Mouse (Mus musculus) C2C12 (cell line): ENCODE measurements around the gene Pcnp.

ENCODE experiments used
- CEBPB ChIP-seq: IDR thresholded peaks from one replicate; pipeline ENCODE4 v1.6.1; 2011; ENCODE audit warnings: low read depth, mild to moderate bottlenecking, control low read depth, moderate library complexity
- CTCF ChIP-seq: IDR thresholded peaks from one replicate; pipeline ENCODE4 v1.5.1; 2011; ENCODE audit not compliant: control insufficient read depth, insufficient read depth, insufficient read length
- FOSL1 ChIP-seq: IDR thresholded peaks from one replicate; pipeline ENCODE4 v1.8.0; 2011; ENCODE audit warnings: mild to moderate bottlenecking, low read length; ENCODE audit not compliant: poor library complexity, insufficient read depth, severe bottlenecking
- MAX ChIP-seq: IDR thresholded peaks from one replicate; pipeline ENCODE4 v1.6.1; 2011; ENCODE audit warnings: mild to moderate bottlenecking, control low read depth
- MYOD1 ChIP-seq: IDR thresholded peaks from one replicate; pipeline ENCODE4 v1.6.1; 2011; ENCODE audit warnings: low read depth; ENCODE audit not compliant: control insufficient read depth, insufficient read length
- MYOG ChIP-seq: IDR thresholded peaks from one replicate; pipeline ENCODE4 v1.6.1; 2011; ENCODE audit not compliant: control insufficient read depth, insufficient read length; ENCODE audit errors: extremely low read depth
- USF1 ChIP-seq: IDR thresholded peaks from one replicate; pipeline ENCODE4 v1.6.1; 2011; ENCODE audit warnings: low read depth, mild to moderate bottlenecking, control low read depth, moderate library complexity

DNA sequence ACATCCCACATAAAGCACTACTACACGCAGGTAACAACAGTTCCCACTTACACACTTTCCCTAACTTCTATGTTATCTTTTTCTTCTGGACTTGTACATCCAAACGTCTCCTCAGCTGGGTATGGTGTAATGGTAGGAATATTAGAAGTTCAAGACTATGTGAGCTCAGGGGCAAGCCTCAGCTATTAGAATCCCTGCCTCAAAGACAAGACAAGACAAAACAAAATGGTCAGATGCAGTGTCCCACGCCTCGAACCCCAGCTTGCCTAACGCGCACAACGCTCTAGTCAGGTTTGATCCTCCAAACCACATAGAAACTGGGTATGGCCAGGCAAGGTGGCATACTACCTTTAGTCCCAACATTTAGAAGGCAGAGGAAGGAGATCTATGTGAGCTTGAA lies 9.9 kb downstream of the Pcnp start:
- TF ChIP-seq CTCF (no peak), MYOG (no peak), MAX (no peak), USF1 (no peak), CEBPB (no peak), MYOD1 (no peak), FOSL1 (no peak)
